Mouse (Mus musculus) spleen, postnatal 36 days (tissue): ENCODE measurements around the gene Erc2.

Experiments
- DNase-seq, 2 experiments: peaks; one replicate each; pipeline ENCODE4 v3.0.0; 2022; ENCODE audit warnings: low spot score in 2 of 2, mixed read lengths in 1 of 2

Erc2 gene

GRCm38 (mm10) chr14:28181070-28181825, 559.0 kb downstream of the Erc2 start:
- no peak for DNase-seq

- no peak for DNase-seq
Observed at GRCm38 (mm10) chr14:28192711-28193364, 570.6 kb downstream of the Erc2 start.

DNA sequence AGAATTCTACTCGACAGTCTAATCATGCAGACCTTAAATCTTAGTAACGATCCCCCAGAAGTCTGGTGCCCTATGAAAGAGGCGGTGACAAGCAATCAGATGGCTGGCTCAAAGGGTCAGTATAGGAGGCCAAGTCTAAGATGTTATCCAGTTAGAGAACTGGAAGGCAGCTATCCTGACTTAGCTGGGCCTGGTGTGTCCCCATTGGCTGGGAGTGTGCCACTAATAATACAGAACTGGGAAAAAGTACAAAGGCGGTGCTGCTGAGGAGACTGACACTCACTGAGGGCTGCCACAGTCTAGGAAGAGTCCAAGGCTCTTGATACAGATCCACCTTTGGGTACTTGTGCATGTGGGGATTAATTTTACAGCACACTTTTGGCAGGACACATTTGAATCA, 581.6 kb downstream of the Erc2 start:
- no peak for DNase-seq

DNA sequence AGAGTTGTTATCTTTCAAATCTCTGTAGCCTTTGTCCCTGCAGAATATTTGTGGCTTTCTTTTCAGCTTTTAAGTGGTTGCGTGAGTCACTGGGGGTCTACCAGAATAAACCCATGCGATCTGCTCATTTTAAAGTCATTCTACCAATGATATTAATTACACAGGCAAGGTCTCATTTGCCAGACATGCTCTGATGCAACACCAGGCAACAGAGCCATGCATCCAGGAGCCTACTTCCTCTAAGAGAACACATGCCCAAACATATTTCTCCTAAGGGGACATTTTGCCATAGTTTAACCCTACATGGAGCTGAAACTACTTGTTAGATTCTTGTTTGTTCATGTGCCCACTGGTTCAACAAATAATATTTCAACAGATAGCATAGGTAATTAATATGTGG, 584.1 kb downstream of the Erc2 start:
- DNase-seq = no peak

DNA sequence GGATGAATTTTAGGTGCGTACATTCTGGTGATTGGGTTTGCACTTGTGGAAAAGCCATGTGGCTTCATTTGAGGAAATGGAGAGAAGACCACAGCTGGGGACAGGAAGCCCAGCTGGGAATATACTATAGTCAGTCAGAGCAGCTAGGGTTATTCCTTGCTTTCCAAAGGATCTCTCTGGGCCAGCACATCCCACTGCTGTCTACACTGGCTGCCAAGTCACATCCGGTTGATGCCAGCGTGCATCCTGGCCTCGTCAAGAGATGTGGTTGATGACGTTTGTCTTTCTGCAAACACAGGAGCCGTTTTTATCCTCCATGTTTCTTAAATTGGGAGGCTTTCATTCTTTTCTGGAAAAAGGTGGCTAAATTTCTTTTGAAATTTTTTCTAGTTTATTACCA, 603.3 kb downstream of the Erc2 start:
- DNase-seq = no peak

GRCm38 (mm10) chr14:28230563-28230962, 608.3 kb downstream of the Erc2 start:
- no peak for DNase-seq

DNA sequence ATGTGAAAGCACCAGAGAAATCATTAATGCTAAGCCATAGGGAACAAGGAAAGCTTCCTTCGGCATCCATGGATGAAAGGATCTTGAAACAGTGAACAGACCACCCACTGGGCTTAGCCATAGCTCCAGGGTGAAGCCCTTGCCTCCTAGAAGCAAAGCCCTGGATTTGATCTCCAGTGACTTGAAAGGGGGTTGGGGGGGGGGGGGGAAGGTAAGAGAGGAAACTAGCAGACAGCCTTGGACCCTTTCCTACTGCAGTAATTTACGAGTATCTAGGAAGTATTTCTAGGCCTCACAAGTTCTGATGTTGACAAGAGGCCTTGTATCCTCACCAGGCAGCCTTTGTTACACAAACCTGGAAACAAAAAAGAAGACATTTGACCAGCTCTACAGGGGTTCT, 609.0 kb downstream of the Erc2 start:
- DNase-seq = no peak

- DNase-seq = no peak
Observed at GRCm38 (mm10) chr14:28238336-28239048, 616.3 kb downstream of the Erc2 start.

GRCm38 (mm10) chr14:28240111-28240510, 617.9 kb downstream of the Erc2 start:
- DNase-seq = no peak

DNA sequence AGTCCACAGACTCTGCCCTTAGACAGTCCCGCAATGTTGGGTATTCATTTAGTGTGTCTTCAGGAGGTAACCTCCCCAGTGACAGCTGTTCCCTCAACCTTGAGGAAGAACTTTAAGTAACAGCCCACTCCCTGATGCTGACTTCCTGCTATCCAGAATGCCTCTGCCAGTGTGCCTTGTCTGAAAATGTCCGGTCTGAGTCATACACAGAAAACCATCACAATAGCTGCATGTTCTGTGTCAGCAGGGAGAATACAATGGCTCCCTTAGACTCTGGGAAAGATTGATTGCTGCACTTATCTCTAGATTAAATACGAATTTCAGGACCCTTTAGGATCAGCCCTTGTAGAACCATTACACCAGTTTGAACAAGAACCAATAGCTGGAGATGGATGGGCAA, 620.5 kb downstream of the Erc2 start:
- no peak for DNase-seq

- DNase-seq = no peak
Observed at GRCm38 (mm10) chr14:28243474-28243873, 621.2 kb downstream of the Erc2 start.

GRCm38 (mm10) chr14:28262706-28263105, 640.5 kb downstream of the Erc2 start:
- no peak for DNase-seq

- no peak for DNase-seq
Observed at GRCm38 (mm10) chr14:28267367-28267766, 645.1 kb downstream of the Erc2 start.

DNA sequence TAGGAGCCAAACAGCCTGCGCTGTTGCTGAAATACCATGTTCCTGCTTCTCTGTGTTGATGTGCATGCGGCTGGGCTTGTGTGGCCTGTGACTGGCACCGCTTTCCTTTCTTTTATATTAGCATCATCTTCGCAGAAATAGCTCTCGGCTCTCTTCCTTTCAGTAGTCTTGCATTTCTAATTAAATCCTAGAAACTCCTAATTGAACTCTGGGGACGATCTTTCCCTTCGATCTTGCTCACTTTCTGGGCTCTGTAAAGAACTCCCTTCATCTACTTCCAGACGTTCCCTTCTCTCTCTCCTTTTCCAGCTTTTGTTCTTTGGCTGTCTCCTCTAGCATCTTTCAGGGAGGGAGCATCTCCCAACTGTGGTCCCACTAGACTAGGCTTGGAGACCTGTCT, 649.6 kb downstream of the Erc2 start:
- DNase-seq = no peak

- no peak for DNase-seq
Observed at GRCm38 (mm10) chr14:28273669-28274068, 651.4 kb downstream of the Erc2 start.

DNA sequence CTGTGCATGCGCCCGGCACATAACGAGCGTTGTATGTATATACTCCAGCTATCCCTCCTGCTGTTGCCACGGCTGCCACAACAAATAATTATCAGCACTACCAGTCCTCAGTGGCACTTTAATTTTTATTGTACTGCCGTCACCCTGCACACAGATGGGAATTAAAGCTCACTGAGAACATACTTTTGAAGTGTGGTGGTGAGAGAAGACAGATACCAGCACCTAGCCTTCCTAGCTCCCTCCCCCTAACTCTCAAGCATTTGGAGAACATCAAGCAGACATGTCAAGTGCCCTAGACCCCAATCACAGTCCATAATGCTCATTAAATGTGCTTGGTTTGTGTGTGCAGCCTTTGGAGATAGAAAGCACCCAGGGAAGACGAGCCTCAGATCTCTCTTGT, 652.6 kb downstream of the Erc2 start:
- DNase-seq = no peak

GRCm38 (mm10) chr14:28278951-28279350, 656.7 kb downstream of the Erc2 start:
- no peak for DNase-seq

DNA sequence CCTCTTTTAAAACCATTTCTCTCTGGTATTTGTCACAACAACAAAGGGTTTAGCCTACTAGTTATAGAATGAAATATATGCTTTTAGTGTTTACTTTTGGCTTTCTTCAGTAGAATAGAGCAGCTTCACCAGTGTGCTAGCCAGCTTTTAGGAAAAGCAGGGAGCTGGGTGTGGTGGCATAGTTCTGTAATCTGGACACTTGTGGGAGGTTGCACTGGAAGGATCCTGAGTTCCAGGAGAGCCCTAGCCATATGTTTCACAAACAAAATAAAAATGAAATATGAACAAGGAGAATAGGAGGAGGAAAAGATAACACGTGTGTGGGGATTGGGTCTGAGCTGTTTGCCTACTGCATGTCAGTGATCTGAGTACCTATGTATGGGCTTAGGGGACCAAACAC, 658.1 kb downstream of the Erc2 start:
- DNase-seq = no peak

DNA sequence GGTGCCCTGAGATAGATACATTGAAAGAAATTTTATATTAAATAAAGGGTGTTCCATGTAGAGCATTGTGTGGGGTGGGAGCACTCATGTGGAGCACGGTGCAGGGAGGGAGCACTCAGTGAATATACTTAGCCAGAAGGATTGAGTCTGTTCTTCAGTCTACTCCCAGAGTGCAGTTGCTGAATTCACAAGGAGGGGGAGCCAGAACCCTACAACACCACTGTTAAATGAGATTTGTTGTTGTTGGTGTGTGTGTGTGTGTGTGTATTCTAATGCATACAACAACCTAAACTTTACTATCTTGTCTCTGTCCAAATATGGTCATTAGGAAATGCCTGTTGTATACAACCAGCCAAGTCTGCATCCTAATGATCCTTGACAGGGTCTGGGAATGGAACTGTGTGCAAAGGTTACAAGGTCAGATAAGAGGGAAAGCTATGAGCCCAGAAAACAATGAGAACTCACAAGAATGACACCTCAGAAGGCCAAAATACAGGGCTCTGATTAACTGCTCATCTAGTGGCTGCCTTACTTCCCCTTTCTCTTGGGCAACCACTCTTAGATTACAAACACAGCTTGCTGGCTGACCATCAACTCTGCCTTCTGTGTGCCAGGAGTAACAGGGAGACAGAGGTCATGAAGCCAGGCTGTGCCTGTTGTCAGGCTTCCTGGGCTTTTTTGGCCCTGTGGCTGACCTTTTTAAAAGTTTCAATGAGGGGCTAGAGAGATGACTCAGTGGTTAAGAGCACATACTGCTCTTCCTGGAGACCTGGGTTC, 661.3 kb downstream of the Erc2 start:
- DNase-seq = no peak

DNA sequence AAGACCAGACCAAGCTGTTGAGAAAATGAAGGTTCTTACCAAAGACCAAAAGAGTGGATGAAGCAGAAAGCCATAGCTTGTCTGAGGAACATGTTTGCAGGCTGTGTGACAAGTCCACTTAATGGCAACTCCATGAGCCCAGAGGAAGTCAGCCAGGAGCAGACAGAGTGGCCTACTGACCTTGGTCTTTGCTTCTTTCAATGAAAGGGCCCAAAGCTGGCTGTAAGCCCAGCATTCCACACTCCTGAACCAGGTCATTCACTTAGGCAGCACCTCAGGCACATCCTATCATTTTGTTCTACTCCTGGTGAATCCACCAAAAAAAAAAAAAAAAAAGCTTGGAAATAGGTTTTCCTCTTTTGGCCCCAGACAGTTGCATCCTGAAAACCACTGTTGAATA, 664.3 kb downstream of the Erc2 start:
- DNase-seq = no peak

DNA sequence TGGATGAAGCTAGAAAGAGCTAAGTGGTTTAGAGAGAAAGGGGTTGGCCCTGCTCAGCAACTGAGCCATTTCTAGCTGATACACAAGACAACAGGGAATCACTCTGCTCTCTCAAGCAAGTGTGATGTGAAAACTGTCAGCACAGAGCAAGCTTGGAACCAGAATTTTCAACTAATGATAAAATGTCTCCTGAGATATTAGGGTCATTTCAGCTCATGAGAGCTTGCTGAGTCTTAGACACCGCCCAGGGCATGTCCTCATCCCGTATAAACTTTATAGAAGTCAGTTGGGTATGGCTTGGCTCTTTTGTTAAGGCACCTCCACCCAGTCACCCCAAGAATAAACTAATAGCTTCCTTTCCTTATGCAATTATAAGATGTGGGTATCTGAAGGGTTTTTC, 666.0 kb downstream of the Erc2 start:
- no peak for DNase-seq

DNA sequence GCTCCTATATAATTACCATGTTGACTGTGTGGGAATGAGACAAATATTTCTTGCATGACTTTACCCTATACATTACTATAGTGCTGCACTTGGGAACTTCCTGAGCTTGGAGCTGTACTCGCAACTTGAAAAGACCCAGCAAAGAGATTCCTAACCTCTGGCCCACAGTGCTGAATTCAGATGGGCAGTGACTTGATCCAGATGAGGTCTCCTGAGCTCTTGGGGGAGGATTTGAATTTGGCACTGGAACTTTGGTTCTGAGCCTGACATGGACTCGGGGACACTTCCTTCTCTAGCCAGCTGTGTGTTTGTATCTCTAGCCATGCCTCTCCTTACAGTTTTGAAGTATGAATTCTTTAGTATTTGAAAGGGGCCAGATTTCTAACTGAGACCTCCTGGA, 666.7 kb downstream of the Erc2 start:
- DNase-seq = no peak
